Mouse (Mus musculus): ENCODE measurements around the gene Zfp768.
"Not testable (repeated sequence)": the region's sequence is repeated elsewhere in the genome, so short reads cannot be mapped to it uniquely, and the experiment has no call there.

Zfp768 gene

GRCm38 (mm10) chr7:127378310-127378921, 33.0 kb upstream of the Zfp768 start:
- H3K9me3 ChIP-seq (ENCODE audit: low read length), result no peaks in the 10 kb centered on the region
- TF ChIP-seq CTCF (conservative IDR thresholded peaks at IDR 0.05; ENCODE audit: low read length), result no peak
- TF ChIP-seq NANOG (IDR thresholded peaks at IDR 0.05; ENCODE audit: borderline replicate concordance, low read length), result no peak
- H3K4me3 ChIP-seq (replicated peaks; ENCODE audit: low read length), result no peak overlapping the region
- H3K4me1 ChIP-seq (replicated peaks; ENCODE audit: low read depth, low read length), result peaks cover 17% of the 10 kb centered on the region
- H3K27me3 ChIP-seq (ENCODE audit: insufficient read depth, low read length), result 0 out of 2 replicates have a peak, but pooled peaks cover 3% of the 10 kb centered on the region
- peaks cover 18% of the 10 kb centered on the region for H3K36me3 ChIP-seq (ENCODE audit: insufficient read depth, low read length)

DNA sequence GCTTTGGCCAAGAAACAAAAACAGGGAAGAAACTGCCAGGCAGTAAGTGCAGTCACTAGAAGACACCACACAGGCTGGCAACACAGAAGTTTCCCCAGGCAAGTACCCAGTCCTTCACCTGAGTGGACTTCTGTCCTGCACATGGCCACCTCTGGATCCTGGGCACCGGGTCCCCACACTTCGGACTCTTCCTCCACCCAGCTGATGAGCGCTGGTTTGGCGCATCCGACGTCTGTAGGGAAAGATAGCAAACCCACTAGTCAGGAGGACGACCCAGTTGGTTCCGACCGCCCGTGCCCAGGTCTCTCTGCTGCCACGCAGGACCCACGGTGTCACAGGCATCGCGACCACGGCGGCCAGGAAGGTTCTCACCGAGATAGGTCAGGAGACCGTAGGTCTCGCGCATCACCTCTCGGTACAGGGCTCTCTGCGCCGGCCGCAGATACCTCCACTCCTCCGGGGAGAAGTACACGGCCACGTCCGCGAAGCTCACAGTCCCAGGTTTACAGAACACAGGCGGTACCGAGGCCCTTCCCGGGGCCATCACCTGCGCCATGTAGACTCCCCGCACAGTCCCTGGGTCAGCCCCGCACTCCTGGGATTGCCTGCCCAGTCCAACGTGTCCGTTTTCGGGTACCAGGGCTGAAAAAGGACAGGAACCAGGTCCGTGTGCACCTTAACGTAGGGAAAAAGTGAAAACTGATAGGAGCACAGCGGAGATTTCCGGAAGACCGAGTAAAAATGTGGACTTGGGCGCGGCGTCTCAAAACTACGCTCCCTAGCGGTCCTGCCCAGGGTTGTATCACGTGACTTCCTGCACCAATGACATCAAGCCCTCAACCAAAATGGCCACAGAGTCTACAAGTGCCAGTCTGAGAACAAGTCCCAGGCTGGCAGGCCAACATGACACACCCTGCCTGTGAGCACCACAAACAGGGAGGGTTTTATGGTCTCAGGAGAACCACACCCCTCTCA, 30.2 kb upstream of the Zfp768 start, which contains the start of gene Zfp747:
TSS of gene Zfp747 (minus strand) at position 780 of the 975 bp plus-strand sequence.
- H3K27me3 ChIP-seq (ENCODE audit: insufficient read depth, low read length); H3K9me3 ChIP-seq (ENCODE audit: low read length): not testable (repeated sequence)
- Histone ChIP-seq H3K36me3 (ENCODE audit: insufficient read depth, low read length) (peaks cover 20% of the 10 kb centered on the region), H3K4me1 (replicated peaks; ENCODE audit: low read depth, low read length) (peaks cover 20% of the 10 kb centered on the region), H3K4me3 (replicated peaks; ENCODE audit: low read length) (peak within 1 kb of the TSS; percentile 91)
- TF ChIP-seq CTCF (conservative IDR thresholded peaks at IDR 0.05; ENCODE audit: low read length), result peak; percentile 23

GRCm38 (mm10) chr7:127371870-127372269, 26.5 kb upstream of the Zfp768 start:
- Histone ChIP-seq H3K4me1 (replicated peaks; ENCODE audit: low read depth, low read length) (peaks cover 27% of the 10 kb centered on the region), H3K36me3 (ENCODE audit: insufficient read depth, low read length) (peaks cover 20% of the 10 kb centered on the region)
- not testable (repeated sequence) for H3K9me3 ChIP-seq (ENCODE audit: low read length); H3K27me3 ChIP-seq (ENCODE audit: insufficient read depth, low read length); H3K4me3 ChIP-seq (replicated peaks; ENCODE audit: low read length)
- peak; percentile 45 for TF ChIP-seq CTCF (conservative IDR thresholded peaks at IDR 0.05; ENCODE audit: low read length)

- H3K4me1 ChIP-seq (replicated peaks; ENCODE audit: low read depth, low read length), result peaks cover 27% of the 10 kb centered on the region
- H3K9me3 ChIP-seq (ENCODE audit: low read length), result no peaks in the 10 kb centered on the region
- H3K36me3 ChIP-seq (ENCODE audit: insufficient read depth, low read length), result peaks cover 20% of the 10 kb centered on the region
- H3K27me3 ChIP-seq (ENCODE audit: insufficient read depth, low read length), result no peaks in the 10 kb centered on the region
- H3K4me3 ChIP-seq (replicated peaks; ENCODE audit: low read length), result no peak overlapping the region
- no peak for TF ChIP-seq POU5F1 (IDR thresholded peaks at IDR 0.05; ENCODE audit: borderline replicate concordance, low read length)
- TF ChIP-seq NANOG (IDR thresholded peaks at IDR 0.05; ENCODE audit: borderline replicate concordance, low read length), result no peak
- no peak for TF ChIP-seq CTCF (conservative IDR thresholded peaks at IDR 0.05; ENCODE audit: low read length)
Observed at GRCm38 (mm10) chr7:127371213-127371612, 25.8 kb upstream of the Zfp768 start.

GRCm38 (mm10) chr7:127366249-127366648, 20.9 kb upstream of the Zfp768 start:
- Histone ChIP-seq H3K36me3 (ENCODE audit: insufficient read depth, low read length) (no peaks in the 10 kb centered on the region), H3K27me3 (ENCODE audit: insufficient read depth, low read length) (peaks cover 26% of the 10 kb centered on the region), H3K4me1 (replicated peaks; ENCODE audit: low read depth, low read length) (peaks cover 30% of the 10 kb centered on the region), H3K9me3 (ENCODE audit: low read length) (no peaks in the 10 kb centered on the region), H3K4me3 (replicated peaks; ENCODE audit: low read length) (no peak overlapping the region)
- TF ChIP-seq POU5F1 (IDR thresholded peaks at IDR 0.05; ENCODE audit: borderline replicate concordance, low read length) (no peak), NANOG (IDR thresholded peaks at IDR 0.05; ENCODE audit: borderline replicate concordance, low read length) (no peak), CTCF (conservative IDR thresholded peaks at IDR 0.05; ENCODE audit: low read length) (no peak)

DNA sequence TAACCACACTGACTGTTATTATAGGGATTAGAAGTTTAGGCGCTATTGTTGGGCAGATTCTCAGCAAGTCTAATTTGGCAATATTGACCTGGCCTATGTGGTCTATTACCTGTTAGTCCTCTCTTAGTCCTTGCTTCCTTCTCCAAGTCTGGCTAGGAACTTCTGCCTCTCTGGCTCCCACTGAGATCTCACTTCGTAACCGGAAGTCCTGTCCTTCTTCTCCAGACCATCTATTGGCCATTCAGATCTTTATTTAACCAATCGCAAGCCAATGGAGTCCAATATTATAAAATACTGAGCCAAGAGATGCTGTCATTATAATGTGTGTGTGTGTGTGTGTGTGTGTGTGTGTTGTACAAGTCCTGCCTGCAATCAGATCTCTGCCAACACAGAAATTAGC, 18.8 kb upstream of the Zfp768 start:
- Histone ChIP-seq H3K9me3 (ENCODE audit: low read length) (no peaks in the 10 kb centered on the region), H3K4me1 (replicated peaks; ENCODE audit: low read depth, low read length) (peaks cover 30% of the 10 kb centered on the region), H3K27me3 (ENCODE audit: insufficient read depth, low read length) (peaks cover 37% of the 10 kb centered on the region), H3K36me3 (ENCODE audit: insufficient read depth, low read length) (no peaks in the 10 kb centered on the region), H3K4me3 (replicated peaks; ENCODE audit: low read length) (peak overlapping the region; percentile 77)
- TF ChIP-seq NANOG (IDR thresholded peaks at IDR 0.05; ENCODE audit: borderline replicate concordance, low read length) (no peak), POU5F1 (IDR thresholded peaks at IDR 0.05; ENCODE audit: borderline replicate concordance, low read length) (no peak), CTCF (conservative IDR thresholded peaks at IDR 0.05; ENCODE audit: low read length) (no peak)

- H3K36me3 ChIP-seq (ENCODE audit: insufficient read depth, low read length), result no peaks in the 10 kb centered on the region
- H3K9me3 ChIP-seq (ENCODE audit: low read length), result no peaks in the 10 kb centered on the region
- peak overlapping the region; percentile 77 for H3K4me3 ChIP-seq (replicated peaks; ENCODE audit: low read length)
- H3K27me3 ChIP-seq (ENCODE audit: insufficient read depth, low read length), result peaks cover 37% of the 10 kb centered on the region
- TF ChIP-seq NANOG (IDR thresholded peaks at IDR 0.05; ENCODE audit: borderline replicate concordance, low read length), result no peak
- no peak for TF ChIP-seq CTCF (conservative IDR thresholded peaks at IDR 0.05; ENCODE audit: low read length)
- TF ChIP-seq POU5F1 (IDR thresholded peaks at IDR 0.05; ENCODE audit: borderline replicate concordance, low read length), result no peak
- peaks cover 26% of the 10 kb centered on the region for H3K4me1 ChIP-seq (replicated peaks; ENCODE audit: low read depth, low read length)
Observed at GRCm38 (mm10) chr7:127363475-127363921, 18.1 kb upstream of the Zfp768 start.

DNA sequence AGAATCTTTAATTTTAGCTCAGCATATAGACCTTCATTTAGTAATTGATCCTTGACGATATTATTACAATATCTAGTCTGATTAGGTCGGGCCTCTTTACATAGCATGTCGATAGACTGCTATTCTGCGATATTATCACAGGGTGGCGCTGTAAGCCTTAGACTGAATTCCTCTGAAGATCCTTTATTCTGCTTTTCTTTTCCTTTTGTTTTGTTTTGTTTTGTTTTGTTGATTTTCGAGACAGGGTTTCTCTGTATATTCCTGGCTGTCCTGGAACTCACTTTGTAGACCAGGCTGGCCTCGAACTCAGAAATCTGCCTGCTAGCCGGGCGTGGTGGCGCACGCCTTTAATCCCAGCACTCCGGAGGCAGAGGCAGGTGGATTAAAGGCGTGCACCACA, 17.0 kb upstream of the Zfp768 start:
- not testable (repeated sequence) for H3K4me3 ChIP-seq (replicated peaks; ENCODE audit: low read length); H3K36me3 ChIP-seq (ENCODE audit: insufficient read depth, low read length); H3K9me3 ChIP-seq (ENCODE audit: low read length)
- Histone ChIP-seq H3K4me1 (replicated peaks; ENCODE audit: low read depth, low read length) (peaks cover 22% of the 10 kb centered on the region), H3K27me3 (ENCODE audit: insufficient read depth, low read length) (peaks cover 41% of the 10 kb centered on the region)
- peak; percentile 86 for TF ChIP-seq CTCF (conservative IDR thresholded peaks at IDR 0.05; ENCODE audit: low read length)
